Mouse (Mus musculus) liver, embryonic 16.5 days (tissue): ENCODE results near the gene Cep131. TPM values are rescaled to one million over a fixed set of nuclear protein-coding genes. Genes with fewer than 3 reads are reported as not detected.

Experiments
- ATAC-seq: fragments of 200-750 bp; cut with Nextera tagmentation; 2 replicates; pipeline ENCODE4 v1.8.0; 2017; ENCODE audit warnings: low read depth, mild to moderate bottlenecking, moderate number of reproducible peaks, moderate library complexity
- H3K27ac ChIP-seq: fragments of 300-500 bp; sonication (generic); 2 replicates; pipeline ENCODE4 v1.5.1; 2014; ENCODE audit warnings: mild to moderate bottlenecking, low read length
- H3K27me3 ChIP-seq: fragments of 300-500 bp; sonication (generic); 2 replicates; pipeline ENCODE4 v1.6.1; 2014; ENCODE audit warnings: low read depth, low read length, mixed read lengths; ENCODE audit not compliant: control insufficient read depth, insufficient read depth
- H3K36me3 ChIP-seq: fragments of 300-500 bp; sonication (generic); 2 replicates; pipeline ENCODE4 v1.6.1; 2014; ENCODE audit warnings: mild to moderate bottlenecking; ENCODE audit not compliant: control insufficient read depth, insufficient read depth
- H3K4me1 ChIP-seq: fragments of 300-500 bp; sonication (generic); 2 replicates; pipeline ENCODE4 v1.6.1; 2014; ENCODE audit warnings: low read depth, low read length, mixed read lengths; ENCODE audit not compliant: control insufficient read depth
- H3K4me2 ChIP-seq: fragments of 300-500 bp; sonication (generic); 2 replicates; pipeline ENCODE4 v1.6.1; 2014; ENCODE audit warnings: low read depth, low read length, mixed read lengths
- H3K4me3 ChIP-seq: fragments of 300-500 bp; sonication (generic); 2 replicates; pipeline ENCODE4 v1.5.1; 2014; ENCODE audit warnings: low read depth, mild to moderate bottlenecking, low read length
- H3K9ac ChIP-seq: fragments of 300-500 bp; sonication (generic); 2 replicates; pipeline ENCODE4 v1.6.1; 2014; ENCODE audit warnings: low read depth, low read length
- H3K9me3 ChIP-seq: fragments of 300-500 bp; sonication (generic); replicated peaks from 2 replicates; pipeline ENCODE4 v1.6.1; 2016; ENCODE audit warnings: low read length; ENCODE audit not compliant: control insufficient read depth
- WGBS: fragments of 180-500 bp; shearing (Covaris S2); extraction: QIAGEN DNeasy Blood & Tissue Kit; methylation state at CpG from one replicate; pipeline ENCODE4 v1.1.7; 2014; ENCODE audit not compliant: insufficient replicate concordance; 5-methylcytosine and 5-hydroxymethylcytosine counted together
- microRNA counts: library from miRNA; unstranded; fragments of <30 nt; microRNA quantifications from one replicate; lab custom pipeline; 2016
- microRNA-seq: library from miRNA; unstranded; fragments of <30 nt; microRNA quantifications from one replicate; pipeline ENCODE4, GENCODE M21; 2016
- polyA plus RNA-seq: library from polyadenylated mRNA; unstranded; fragments of >200 nt; fragmentation: Nextera tagmentation; extraction: Ambion mirVana; gene quantifications from 2 replicates; pipeline ENCODE4 v1.2.1, GENCODE M21; 2015

Cep131 gene
- polyA plus RNA-seq, 1 experiment from 2014 or later: 3.4 TPM

DNA sequence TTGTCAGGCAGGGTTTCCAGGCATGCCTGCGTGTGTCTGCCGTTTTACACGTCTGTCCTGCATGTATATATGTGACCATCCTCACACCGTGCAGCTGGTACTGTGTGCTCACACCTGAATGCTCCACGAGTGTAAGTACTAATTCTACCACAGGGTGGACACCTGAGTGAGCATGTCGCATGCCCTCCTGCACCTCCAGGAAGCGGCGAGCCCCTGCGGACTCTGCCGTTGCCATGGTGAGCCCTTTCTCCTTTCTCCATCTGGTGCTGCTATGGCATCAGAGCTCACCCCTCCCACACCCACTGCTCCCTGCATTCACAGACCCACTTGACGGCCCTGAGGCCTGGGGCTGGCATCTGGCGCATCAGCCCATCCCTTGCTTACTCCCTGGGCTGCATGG is 63.8 kb downstream of the Cep131 start:
- Histone ChIP-seq H3K36me3 (no peaks in the 10 kb centered on the region), H3K9me3 (no peaks in the 10 kb centered on the region), H3K4me2 (no peak overlapping the region), H3K4me1 (no peaks in the 10 kb centered on the region), H3K27ac (no peak overlapping the region), H3K27me3 (no peaks in the 10 kb centered on the region), H3K9ac (no peak overlapping the region), H3K4me3 (no peak overlapping the region)
- no peak for ATAC-seq
- 74% methylated on average over 12 of the region's 12 CpGs for WGBS

DNA sequence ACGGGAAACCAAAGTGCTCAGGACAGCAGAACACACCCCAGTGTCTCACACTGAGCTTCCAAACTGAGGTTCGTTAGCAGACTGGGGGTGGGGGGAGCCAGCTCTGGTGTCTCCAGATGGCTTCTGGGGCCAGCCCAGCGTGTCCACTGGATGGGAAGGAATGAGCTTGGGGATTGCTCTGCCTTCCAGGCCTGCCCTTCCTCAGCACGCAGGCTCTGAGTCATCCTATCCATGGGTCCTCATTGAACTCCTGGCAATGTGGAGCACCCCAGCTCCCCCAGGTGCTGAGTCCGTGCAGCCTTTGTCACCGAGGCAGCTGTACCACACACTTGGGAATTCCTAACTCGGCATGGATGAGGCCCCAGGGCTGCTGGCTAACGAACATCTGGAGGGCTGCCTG is 64.4 kb downstream of the Cep131 start:
- 64% methylated on average over 8 of the region's 8 CpGs for WGBS
- ATAC-seq: no peak
- no peaks in the 10 kb centered on the region for H3K27me3 ChIP-seq
- H3K36me3 ChIP-seq: no peaks in the 10 kb centered on the region
- H3K4me3 ChIP-seq: no peak overlapping the region
- H3K27ac ChIP-seq: no peak overlapping the region
- no peak overlapping the region for H3K9ac ChIP-seq
- no peaks in the 10 kb centered on the region for H3K4me1 ChIP-seq
- no peaks in the 10 kb centered on the region for H3K9me3 ChIP-seq
- no peak overlapping the region for H3K4me2 ChIP-seq

DNA sequence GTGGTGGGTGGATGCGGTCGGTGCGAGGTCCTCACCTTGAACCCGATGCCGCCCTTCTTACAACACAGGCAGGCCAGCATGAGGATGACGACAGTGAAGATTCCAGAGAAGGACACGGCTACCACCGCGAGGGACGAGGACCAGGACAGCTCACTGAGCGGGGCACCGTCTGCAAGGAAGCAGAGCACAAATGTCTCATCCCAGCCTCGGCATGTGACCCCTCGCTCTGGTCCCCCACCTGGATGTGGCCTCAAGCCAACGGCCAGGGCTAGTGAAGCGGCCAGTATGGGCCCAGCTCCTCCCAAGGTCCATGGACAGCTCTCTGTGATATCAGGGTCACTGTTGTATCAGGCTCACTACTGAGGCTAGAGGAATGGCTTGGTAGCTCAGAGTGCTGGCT is 65.3 kb downstream of the Cep131 start:
- Histone ChIP-seq H3K27ac (no peak overlapping the region), H3K4me3 (no peak overlapping the region), H3K9me3 (no peaks in the 10 kb centered on the region), H3K4me1 (no peaks in the 10 kb centered on the region), H3K27me3 (no peaks in the 10 kb centered on the region), H3K36me3 (no peaks in the 10 kb centered on the region), H3K9ac (no peak overlapping the region), H3K4me2 (no peak overlapping the region)
- no peak for ATAC-seq
- 77% methylated on average over 16 of the region's 16 CpGs for WGBS

DNA sequence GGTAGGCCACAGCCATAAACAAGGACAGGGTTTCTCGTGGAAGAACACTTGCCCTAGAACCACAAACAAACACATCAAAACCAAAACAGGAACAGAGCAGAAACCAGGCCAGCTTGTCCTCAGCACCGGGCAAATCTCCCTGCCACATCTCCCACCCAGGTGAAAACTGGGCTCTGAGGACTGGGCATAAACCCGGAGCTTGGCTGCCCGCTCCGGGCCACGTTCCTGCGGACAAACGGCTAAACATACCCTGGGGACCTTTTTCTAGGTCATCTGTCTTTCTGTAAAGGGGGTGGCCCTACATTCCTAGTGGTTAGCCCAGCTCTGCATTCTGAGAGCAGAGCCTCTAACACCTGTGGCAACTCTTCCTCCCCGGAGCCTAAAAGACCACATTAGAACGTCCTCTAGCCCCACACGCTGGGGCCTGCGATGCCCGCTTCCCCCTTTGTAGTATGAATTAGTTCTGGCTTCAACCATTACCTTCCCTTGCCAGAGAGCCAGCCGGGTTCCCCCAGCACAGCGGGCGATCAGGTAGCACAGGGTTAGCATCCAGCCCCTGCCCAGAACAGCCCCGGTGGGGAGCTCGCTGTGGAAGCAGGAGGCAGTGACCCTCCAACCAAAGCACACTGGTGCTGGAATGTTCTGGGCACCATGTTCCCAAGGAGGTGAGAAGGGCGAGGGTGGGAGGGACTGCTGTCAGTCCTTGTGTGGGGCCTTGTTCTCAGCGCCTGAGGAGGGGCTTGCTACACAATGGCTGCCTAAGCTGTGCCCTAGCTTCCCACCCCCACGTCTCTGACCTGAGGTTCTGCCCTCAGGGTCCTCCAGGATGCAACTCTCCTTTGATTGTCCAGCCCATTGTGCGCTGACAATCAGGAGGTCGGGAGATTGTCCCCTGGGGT is 66.8 kb downstream of the Cep131 start:
- 68% methylated on average over 23 of the region's 23 CpGs for WGBS
- ATAC-seq: no peak
- no peaks in the 10 kb centered on the region; the same call in 1 of the 2 replicates for H3K4me1 ChIP-seq

DNA sequence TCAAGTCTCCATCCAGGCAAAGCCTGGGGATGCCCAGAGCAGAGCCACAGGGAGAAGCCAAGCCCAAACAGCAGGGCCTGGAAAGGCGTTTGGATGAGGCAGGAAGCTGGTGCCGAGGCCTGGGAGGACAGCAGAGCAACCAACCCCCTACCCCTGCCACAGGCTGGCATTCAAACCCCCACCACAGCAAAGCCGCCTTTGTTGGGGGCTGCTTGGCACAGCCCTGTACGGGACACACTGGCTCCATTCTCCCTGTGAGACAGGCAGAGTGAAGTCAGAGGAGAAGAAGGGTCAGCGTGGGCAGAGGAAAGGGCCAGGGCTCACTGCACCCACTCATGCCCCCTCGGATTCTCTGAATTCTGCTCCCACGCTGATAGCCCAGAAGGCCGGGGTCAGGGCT is 69.6 kb downstream of the Cep131 start:
- no peak overlapping the region for H3K27ac ChIP-seq
- no peak for ATAC-seq
- 63% methylated on average over 8 of the region's 8 CpGs for WGBS
- no peaks in the 10 kb centered on the region for H3K9me3 ChIP-seq
- H3K4me2 ChIP-seq: no peak overlapping the region
- peaks cover 4% of the 10 kb centered on the region for H3K4me1 ChIP-seq
- H3K27me3 ChIP-seq: no peaks in the 10 kb centered on the region
- no peaks in the 10 kb centered on the region for H3K36me3 ChIP-seq
- H3K9ac ChIP-seq: no peak overlapping the region
- no peak overlapping the region for H3K4me3 ChIP-seq

More for the DNA sequence above, 66.8 kb downstream of the Cep131 start:
- Histone ChIP-seq H3K36me3 (no peaks in the 10 kb centered on the region), H3K9ac (no peak overlapping the region), H3K27me3 (no peaks in the 10 kb centered on the region), H3K4me2 (no peak overlapping the region), H3K27ac (no peak overlapping the region), H3K9me3 (no peaks in the 10 kb centered on the region), H3K4me3 (no peak overlapping the region)

DNA sequence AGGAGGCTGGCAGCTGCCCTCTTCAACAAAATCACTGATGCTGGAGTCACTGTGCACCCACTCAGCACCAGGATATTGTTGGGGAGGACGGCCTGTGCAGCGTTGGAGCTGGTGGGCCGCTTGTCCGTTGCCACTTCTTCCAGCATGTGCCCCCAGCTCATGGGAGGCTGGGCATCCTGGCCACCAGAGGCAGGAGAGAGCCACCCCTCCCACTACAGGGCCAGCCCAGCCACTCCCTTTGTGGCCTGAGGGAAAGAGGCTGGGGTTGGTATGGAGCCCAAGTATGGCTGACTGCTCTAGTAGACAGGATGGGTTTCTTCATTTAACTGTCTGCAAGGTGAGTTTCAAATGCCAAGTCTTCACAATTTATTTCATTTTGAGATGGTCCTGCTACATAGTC is 71.9 kb downstream of the Cep131 start:
- 72% methylated on average over 4 of the region's 4 CpGs for WGBS
- H3K9ac ChIP-seq: no peak overlapping the region
- H3K4me1 ChIP-seq: peaks cover 4% of the 10 kb centered on the region
- no peaks in the 10 kb centered on the region for H3K9me3 ChIP-seq
- H3K27ac ChIP-seq: no peak overlapping the region
- no peak overlapping the region for H3K4me3 ChIP-seq
- H3K27me3 ChIP-seq: no peaks in the 10 kb centered on the region; the same call in 1 of the 2 replicates
- no peak for ATAC-seq
- no peak overlapping the region for H3K4me2 ChIP-seq
- H3K36me3 ChIP-seq: no peaks in the 10 kb centered on the region

MicroRNA genes within 50 kb of the gene (microRNA counts, 519-probe panel; counts per million panel counts)
- microRNA mmu-miR-338-3p (lab: Ali Mortazavi, UCI) (2,490 counts per million, percentile 65 among the panel's probes with 10 or more counts), microRNA mmu-miR-338-5p (lab: Ali Mortazavi, UCI) (2,315 counts per million, percentile 50 among the panel's probes with 10 or more counts)

Small RNA genes lying within 50 kb of the gene (microRNA-seq; reads per million reads assigned to microRNA genes)
- gene Gm25948 (not detected), gene Mir3065 (not detected), gene Mir338 (not detected)

Other genes starting within 250 kb of the Cep131 start
- 23.5 and 25.4 TPM in 2 replicates for gene Chmp6, start 173.4 kb downstream of the Cep131 start, polyA plus RNA-seq
- 8.1 and 10.1 TPM in 2 replicates for gene Baiap2, start 144.1 kb downstream of the Cep131 start, polyA plus RNA-seq
- 0.48 and 0.67 TPM in 2 replicates for gene Aatk, start 39.7 kb downstream of the Cep131 start, polyA plus RNA-seq
- gene Tepsin, start 11.9 kb upstream of the Cep131 start, polyA plus RNA-seq: 6.3 and 7.2 TPM in 2 replicates
- gene Ndufaf8, start 12.1 kb upstream of the Cep131 start, polyA plus RNA-seq: 36.3 and 45.3 TPM in 2 replicates
- 36.6 and 42.0 TPM in 2 replicates for gene Slc38a10, start 64.5 kb upstream of the Cep131 start, polyA plus RNA-seq
- 0.84 TPM in 2 replicates for gene Bahcc1, start 146.1 kb upstream of the Cep131 start, polyA plus RNA-seq